Mouse (Mus musculus): ENCODE measurements around the gene Gm20219.

GRCm38 (mm10) chr17:56593527-56594271 is 39.5 kb upstream of the Gm20219 start:
- TF ChIP-seq CTCF (IDR thresholded peaks at IDR 0.05; ENCODE audit: borderline replicate concordance, control insufficient read depth, extremely low read depth, insufficient read depth, low read length, poor library complexity) = no peak
- no peak for TF ChIP-seq POLR2A (IDR thresholded peaks at IDR 0.05; ENCODE audit: control insufficient read depth, extremely low read depth, insufficient read depth, low read length, poor library complexity)

All from thymus, adult 2 months (tissue).